Mouse (Mus musculus): ENCODE data around the gene Zfp217.

GRCm38 (mm10) chr2:170184175-170184983 is 36.5 kb upstream of the Zfp217 start:
- TF ChIP-seq TCF12 (IDR thresholded peaks at IDR 0.05; ENCODE audit: insufficient read depth, poor library complexity, severe bottlenecking) (no peak), POLR2A (IDR thresholded peaks at IDR 0.05; ENCODE audit: insufficient read length, low read depth) (peak; percentile 51)
